Mouse (Mus musculus): ENCODE results near the gene Mybpc1.
"Not testable (repeated sequence)": the region's sequence is repeated elsewhere in the genome, so short reads cannot be mapped to it uniquely, and the experiment has no call there.

The Mybpc1 gene

GRCm38 (mm10) chr10:88496864-88497564 lies 107.9 kb downstream of the Mybpc1 start:
- no peak for DNase-seq (ENCODE audit: low read depth in 2 of 2, low spot score in 2 of 2)

GRCm38 (mm10) chr10:88494959-88495587 lies 109.9 kb downstream of the Mybpc1 start:
- DNase-seq (ENCODE audit: low read depth in 2 of 2, low spot score in 2 of 2), result no peak

GRCm38 (mm10) chr10:88492658-88493057 lies 112.3 kb downstream of the Mybpc1 start:
- DNase-seq (ENCODE audit: low read depth in 2 of 2, low spot score in 2 of 2), result no peak

- DNase-seq (ENCODE audit: low read depth in 2 of 2, low spot score in 2 of 2), result no peak
These were observed 113.3 kb downstream of the Mybpc1 start for GRCm38 (mm10) chr10:88491632-88492031.

GRCm38 (mm10) chr10:88488629-88489028 lies 116.3 kb downstream of the Mybpc1 start:
- DNase-seq (ENCODE audit: low read depth in 2 of 2, low spot score in 2 of 2), result no peak

GRCm38 (mm10) chr10:88482866-88483265 lies 122.1 kb downstream of the Mybpc1 start:
- not testable (repeated sequence) for DNase-seq (ENCODE audit: low read depth in 2 of 2, low spot score in 2 of 2)
